Mouse (Mus musculus) right cerebral cortex, postnatal 25 days (tissue): ENCODE measurements around the gene Sik1.

Source experiments
- DNase-seq: peaks from one replicate; pipeline ENCODE4 v3.0.0; 2022

Gene Sik1

DNA sequence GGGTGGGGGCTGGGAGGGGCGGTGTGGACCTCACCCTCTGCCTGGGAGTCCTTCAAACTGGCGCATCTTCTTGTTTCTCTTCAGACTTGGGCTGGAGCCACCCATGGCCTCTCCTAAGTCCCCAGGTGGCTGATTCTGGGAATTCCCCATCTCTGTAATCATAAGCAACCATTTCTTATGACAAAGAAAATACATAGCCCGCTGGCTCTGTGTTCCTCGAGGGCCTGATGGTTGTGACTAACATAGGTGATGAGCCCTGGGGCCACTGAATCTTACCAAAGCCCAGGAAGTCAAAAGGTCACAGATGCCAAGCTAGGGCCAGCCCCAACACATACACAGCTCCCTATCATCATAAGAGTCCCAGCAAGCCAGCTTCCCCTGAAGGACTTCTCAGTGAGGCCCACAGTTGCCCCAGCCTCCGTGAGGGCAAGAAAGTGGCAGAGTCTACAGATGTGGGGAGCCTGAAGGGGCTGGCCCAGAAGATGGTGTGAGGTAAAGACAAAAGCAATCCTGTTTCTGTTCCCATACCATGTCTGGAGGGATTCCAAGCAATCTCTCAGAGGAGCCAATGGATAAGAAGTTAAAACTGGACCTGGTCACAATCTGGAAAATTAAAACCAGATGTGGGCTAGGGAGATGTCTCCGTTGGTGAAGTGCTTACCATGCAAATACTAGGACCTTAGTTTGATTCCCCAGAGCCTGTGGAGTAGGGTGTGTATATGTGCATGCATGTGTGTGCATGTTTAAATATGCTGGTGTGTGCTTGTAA lies 24.3 kb downstream of the Sik1 start:
- no peak for DNase-seq

DNA sequence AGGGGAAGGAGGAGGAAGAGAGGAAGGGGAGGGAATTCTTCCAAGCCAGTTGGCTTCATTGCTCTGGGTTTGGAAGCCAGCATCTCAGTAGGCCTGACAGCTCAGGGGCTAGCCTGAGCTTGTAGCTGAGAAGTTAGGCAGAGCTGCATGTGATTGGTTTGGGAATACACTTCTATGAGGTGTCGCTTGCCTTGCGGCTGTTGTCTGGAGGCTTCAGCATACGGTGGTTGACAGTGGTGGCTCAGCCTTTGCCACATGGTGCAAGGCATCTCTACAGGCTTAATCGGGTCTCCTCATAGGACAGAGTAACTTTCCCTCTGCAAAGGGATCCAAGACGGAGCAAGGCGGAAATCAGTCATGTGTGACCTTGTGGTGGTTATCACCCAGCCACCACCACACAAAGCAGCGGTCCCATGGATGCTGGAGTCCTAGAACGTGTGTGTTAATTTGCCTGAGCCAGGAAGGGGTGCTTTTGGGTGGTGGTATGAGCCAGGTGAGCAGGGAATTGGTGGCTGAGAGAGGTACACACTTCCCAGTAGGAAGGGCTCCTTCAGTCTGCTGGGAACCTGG lies 25.0 kb downstream of the Sik1 start:
- DNase-seq = no peak

DNA sequence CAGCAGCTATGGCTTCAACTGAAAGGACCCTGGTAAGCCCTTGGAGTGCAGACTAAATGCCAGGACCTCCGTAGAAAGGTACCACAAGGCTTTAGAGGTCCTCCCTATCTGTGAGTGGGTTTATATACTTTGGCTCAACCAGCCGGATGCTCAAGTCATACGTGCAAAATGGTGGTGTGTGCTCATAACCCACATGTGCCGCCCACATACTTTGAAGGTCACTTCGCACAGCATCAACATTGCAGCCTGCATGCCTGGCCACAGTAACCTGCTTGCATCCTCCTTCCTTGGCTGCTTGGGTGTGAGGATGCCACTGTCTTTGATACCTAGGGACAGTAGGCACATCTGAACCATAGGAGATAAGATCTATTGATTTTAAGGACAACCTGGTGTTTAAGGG lies 26.7 kb downstream of the Sik1 start:
- DNase-seq = no peak

DNA sequence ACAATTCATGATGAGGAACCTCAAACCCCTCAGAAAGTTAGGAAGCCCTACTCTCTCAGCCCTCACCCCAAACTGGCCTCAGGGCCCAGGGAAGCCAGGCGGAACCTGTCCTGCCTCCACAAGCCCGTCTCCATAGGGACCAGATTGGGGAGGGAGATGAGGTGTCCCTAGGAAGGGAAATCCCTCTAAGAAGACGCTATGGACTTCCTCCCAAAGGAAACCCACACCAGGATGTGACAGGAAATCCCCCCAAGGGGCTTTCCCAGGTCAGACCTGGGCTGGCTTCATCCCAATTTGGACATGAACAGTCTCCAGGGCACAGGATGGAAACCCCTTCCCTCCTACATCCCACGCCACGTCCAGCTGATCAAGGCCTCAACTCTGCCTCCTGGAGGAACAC lies 27.5 kb downstream of the Sik1 start:
- no peak for DNase-seq

DNA sequence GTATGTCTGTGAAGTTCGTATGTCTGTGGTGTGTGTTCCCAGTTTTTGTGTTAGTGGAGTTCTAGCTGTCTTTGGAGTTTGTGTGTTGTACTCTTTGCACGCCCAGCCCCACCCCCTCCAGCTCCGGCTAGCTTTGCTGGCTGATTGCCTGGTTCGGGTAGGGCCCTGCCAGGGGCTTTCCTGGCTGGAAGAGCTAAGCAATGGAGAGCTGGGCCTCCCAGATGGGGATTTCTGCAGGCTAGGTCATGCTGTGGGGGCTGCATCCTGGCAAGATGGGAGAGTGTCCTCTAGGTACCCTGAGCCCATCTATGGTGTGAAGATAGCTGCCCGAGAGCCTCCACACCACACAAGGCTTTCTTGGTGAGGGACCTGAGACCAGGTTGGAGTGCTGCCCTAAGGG lies 28.4 kb downstream of the Sik1 start:
- no peak for DNase-seq

DNA sequence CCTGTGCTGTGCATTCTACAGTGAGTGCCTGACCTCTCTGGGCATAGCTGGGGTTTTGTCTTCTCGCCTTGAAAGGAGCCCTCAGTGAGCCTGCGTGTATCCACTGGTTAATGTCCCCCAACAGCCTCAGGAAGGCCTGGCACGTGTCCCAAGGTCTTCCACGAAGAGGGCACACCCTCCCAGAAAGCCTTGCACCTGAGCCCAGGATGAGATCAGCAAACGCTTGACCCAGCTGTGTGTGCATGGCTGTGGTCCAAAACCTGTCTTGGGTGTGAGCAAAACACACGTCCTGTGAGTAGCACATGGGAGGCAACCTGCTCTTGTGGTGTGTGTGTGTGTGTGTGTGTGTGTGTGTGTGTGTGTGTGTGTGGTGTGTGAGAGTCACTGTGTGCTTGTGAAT lies 28.9 kb downstream of the Sik1 start:
- no peak for DNase-seq

DNA sequence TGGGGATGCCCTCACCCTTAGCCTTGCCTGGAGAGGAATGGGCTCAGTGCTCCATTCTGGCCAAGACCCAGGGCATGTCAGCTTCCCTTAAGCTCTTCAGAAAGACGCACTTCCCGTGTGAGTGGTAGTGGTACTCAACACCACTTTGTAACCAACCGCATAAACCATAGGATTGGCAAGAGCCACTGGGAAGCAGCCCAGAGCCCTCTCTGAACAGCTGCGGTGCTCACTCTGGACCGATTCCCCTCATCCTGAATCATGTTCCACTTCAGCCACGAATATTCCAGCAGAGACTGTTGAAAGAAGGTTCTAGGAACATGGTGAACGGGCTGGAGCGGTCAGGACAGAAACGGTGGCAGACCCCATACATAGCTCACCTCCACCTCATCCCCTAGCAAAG lies 29.9 kb downstream of the Sik1 start:
- DNase-seq = no peak

DNA sequence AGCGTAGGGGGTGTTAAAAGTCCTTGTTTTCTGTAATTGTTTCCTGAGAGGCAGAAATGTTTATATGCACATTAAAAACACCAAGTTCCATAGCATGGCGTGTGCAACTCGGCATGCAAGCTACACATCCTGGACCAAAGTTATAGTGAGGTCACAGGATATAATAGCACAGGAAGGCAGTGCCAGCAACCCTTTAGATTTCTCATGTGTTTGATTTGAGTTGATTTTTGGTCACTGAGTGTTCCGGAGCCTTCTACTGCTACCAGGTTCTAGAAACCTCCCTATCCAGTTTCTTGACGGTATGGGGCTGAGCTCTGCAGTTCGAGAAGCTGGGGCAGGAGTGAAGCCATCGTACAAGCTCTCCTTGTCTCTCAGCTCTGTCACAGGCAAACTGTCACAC lies 30.8 kb downstream of the Sik1 start:
- no peak for DNase-seq

DNA sequence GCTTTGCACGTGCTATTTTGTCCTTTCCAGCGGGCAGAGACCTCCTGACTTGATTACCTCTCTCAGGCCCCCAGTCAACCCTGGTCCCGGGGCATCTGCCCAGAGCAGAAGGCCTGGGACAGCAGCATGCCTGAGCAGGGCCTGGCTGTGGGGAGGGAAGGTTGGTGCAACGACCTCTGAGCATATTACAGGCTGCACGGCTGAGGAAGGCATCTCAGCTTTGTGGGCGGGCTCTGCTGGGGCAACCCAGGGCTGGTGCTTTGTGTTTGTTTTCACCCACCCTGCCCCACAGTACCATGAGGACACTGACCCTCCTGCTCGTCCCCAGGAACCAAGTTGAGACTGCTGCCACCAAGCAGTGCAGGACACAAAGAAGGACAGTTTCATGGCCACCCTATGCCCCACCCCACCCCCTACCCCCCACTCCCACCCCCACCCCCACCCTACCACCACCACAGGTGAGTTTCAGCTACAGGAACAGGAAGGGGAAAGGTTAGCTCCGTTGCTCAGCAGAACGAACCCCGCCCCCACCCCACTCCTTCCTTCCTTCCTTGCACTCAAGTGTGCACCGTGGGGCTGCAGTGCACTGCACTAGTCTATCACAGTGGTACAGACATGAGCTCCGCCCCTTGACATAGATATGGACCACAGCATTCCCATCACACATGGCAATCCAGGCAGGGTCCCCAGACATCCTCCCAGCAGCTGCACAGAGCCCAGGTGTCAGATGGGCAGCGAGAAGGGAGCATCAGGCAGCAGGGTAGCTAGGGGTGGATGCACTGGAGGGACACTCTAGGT lies 34.3 kb downstream of the Sik1 start:
- no peak for DNase-seq

DNA sequence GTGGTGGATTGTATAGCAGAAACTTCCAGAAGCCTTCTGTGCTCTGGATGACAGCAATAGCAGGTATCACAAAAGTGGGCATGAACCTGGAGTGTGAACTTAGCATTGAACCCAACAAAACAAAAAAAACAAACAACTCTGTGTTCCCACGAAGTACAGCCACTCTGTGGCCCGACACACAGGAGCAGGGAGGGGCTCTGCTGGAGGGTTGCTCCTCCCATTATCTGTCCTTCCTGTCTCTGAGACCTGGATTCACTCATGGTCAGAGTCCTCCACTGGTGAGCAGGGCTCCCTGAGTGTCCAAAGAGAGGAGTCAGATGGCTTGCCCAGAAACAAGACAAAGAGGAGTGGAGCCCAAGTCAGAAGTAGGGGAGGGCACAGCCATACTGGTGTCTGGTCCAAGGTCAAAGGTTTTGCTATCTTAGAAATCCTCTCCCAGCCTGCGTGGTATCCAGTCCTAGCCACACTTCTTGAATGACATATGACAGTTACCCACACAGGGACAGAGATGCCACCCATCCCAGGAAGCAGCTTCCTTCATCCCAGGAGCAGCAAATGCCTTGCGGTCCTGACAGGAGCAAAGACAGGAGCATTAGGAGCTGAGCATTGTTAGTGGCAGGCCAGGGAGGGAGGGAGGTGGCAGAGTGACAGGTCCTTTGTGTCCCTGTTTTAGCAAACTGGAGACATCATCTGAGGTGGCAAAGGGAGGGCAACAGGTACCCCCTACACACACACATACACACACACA lies 35.3 kb downstream of the Sik1 start:
- no peak for DNase-seq

DNA sequence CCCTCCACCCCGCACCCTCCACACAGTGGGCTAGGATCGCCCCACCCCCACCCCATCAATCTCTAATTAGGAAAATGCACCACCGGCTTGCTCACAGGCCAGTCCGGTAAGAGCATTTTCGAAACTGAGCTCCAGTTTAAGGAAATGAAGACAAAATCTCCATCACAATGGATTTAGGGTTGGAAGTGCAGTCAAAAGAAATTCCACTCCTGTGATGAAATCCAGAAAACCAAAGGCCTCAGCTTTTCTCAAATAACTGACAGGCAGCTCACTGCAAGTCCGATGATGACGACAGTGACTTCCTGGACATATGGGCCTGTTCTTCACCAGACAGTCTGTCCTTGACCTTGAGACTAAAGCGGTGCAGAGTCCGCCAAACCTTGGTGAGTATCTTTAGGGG lies 36.2 kb downstream of the Sik1 start:
- no peak for DNase-seq

DNA sequence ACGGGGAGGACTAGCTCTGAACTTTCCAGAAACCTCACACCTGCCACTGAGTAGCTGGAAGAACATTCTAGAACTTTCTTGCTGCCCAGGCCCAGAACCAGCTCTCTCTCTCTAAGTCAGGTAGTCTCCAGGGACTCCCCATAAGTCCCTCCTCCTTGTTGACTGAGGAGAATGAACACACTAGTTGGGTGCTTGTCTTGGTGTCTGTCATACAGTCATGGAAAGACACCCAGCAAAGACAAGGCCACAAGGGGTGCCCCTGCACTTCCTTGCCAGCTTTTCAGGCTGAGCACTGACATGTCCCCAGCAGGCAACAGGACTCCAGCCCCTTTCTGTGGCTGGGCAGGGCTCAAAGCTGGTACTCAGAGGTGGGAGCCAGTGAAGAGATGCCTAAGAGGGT lies 37.8 kb downstream of the Sik1 start:
- DNase-seq = no peak

DNA sequence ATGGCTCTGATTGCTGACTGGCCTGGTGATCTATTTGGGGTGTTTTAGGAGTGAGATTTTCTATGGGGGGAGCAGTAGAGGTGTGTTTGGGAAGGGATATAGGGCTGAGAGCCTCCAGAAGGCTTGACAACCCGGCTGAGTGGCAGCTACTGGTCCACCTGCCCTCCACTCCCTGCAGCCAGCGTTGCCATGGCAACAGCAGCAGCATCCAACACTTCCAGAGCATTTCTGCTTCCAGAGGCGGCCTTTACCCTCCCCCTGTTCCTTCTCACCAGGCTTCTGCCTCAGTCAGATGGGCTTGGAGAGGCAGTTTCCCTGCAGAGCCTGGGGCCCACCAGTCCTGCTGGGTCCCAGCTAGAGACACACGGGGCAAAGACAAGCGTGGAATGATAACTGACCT lies 38.4 kb downstream of the Sik1 start:
- no peak for DNase-seq

DNA sequence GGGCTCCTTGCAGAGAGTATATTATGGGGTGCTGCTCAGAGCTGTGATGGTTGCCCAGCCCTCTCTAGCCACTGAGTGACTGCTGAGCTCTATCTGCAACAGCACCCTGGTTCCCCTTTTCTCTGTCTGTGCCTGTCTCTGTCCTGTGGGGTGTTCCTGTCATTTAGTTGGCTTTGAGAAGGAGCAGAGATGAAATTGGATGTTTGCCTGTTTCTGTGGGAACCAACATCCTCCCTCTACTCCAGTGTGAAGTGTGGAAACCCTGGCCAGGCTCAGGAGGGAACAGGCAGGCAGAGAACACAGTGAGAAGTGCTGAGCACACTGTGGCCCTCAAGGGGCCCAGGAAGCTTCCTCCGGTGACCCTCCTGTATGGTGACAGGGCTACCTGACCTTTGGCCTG lies 40.8 kb downstream of the Sik1 start:
- DNase-seq = no peak

DNA sequence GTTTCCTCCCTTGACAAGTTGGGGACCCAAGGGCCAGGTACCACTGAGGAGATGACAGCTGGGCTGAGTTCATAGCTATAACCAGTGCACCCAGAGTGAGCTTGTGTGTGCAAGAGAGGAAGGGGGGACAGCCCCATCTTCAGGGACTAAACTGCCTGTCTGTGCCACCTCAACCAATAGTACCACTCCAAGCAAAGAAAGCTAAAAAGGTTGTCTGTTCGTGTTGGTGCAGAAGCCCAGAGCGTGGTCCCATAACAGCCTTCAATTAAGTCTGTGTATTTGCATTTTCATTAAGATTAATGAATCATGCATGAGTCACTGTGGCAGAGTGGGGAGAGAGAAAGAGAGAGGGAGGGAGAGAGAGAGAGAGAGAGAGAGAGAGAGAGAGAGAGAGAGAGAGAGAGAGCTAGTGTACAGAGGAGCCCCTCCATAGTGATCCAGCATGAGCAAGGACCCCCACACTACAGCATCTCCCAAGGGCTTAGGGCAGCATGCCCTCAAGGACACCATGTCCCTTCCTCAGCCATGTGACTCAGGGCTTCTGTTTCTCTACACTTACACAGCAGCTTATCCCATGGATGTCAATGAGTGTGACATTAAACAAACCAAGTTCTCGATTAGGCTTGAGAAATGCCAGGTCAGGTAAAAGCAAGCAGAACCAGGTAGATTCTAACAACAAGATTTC lies 41.5 kb downstream of the Sik1 start:
- no peak for DNase-seq

DNA sequence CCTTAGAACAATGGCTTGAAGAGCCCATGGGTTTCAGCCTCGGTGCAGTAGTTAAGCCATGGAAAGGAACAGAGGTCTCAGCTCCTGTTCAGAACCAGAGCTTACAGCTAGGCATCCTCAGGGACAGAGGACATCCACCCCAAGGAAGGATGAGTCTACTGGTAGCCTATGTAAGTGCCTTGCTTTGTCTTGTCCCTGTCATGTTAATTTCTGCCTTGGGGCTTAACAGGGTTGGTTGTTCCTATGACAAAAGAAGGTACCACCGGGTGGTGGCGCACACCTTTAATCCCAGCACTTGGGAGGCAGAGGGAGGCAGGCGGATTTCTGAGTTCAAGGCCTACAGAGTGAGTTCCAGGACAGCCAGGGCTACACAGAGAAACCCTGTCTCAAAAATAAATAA lies 44.3 kb downstream of the Sik1 start:
- DNase-seq = no peak

DNA sequence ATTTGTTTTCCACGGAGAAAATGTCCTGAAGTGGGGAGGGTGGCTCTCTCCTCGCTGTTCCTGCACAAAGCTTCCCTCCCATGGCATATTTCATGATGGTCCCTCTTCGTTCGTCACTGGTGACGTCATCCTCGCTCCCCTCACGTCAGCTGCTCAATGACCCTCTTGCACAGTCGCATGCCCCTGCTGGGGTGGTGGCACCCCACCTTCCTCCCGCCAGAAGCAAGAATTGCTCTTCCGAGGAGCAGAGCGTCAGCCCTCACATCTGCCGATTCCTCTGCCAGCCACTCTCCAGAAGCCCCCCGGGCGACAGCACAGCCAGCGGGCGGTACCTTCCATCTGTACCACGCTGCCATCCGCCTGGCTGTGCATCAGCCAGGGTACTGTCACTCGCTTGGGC lies 45.7 kb downstream of the Sik1 start:
- peak; percentile 32 for DNase-seq

DNA sequence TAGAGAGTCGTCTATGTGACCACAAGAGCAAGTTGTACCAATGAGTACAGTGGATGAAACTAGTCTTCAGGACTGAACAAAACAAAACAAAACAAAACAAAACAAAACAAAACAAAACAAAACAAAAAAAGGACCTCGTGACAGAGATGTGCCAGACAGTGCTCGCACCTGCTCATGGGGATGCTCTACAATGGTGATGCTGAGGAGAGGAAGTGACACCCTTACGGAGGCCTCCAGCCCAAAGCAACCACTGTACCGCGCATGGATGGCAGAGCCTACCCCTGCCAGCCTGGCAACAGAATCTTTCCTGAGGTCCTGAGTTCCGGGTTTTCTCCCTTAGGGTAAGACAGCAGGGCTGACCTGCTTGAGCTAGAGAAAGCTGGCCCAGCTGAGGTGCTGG lies 46.5 kb downstream of the Sik1 start:
- no peak for DNase-seq

DNA sequence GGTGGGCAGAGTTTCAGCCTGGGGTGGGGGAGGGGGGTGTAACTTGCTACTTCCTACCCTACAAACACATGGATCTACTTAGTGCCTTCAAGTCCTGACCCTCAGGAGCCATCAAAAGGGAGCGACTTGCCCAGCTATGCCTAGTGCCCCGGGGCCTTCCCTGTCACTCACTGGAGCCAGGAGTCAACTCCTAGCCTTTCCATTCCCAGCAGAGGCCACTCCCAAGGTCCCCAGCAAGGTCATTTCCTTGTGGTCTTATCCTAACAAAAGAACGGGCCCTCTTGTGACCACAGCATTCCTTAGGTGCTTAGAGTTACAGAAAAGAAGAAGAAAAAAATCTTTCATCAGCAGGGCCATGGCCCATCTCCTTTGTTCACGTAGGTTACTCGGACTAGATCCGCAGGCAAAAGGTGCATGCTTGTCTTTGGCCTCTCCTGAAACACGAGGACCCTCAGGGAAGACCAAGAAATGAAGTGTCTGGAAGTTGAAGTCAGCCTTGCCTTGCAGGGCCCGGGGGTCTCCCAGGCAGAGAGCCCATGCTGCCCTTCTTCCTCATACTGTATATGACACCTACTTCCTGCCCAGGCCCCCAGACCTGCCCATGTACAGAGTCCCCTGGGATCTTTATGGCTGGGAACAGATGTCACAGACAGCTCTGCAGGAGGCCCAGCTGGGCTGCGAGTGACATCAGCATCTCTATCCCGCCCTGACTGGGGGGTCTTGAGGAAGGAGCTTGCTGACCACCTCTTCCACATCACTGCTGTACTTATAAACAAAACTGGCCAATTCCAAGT lies 47.3 kb downstream of the Sik1 start:
- no peak for DNase-seq

DNA sequence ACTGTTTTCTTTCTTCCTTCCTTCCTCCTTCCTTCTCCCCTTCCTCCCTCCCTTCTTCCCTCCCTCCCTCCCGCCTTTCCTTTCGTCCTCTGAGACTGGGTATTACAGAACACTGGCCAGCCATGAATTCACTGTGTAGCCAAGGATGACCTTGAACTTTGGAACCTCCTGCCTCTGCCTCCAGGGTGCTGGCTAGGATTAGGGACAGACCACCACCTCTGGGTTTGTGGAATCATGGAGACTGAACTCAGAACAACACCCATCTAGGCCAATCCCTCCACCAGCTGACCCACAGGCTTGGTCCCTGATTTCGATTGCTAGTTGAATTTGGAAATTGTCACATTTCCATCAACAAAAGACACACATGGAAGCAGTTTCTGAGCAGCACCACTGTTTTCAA lies 49.1 kb downstream of the Sik1 start:
- no peak for DNase-seq

DNA sequence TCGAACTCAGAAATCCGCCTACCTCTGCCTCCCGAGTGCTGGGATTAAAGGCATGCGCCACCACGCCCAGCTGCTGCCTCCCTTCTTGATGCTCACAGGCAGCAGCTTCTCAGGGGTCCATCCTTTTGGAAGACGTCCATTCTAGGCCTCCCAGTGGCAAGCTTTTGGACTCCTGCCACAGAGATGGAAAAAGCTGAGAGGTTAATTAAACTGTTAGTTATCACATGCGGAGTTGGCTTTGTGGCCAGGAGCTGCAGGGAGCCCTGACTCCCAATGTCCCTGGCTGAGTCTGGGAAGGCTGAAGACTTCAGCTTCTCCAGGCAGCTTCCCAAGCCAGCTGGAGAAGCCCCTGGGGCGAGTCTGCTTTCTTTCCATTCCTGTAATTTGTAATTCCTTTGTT lies 49.6 kb downstream of the Sik1 start:
- no peak for DNase-seq

DNA sequence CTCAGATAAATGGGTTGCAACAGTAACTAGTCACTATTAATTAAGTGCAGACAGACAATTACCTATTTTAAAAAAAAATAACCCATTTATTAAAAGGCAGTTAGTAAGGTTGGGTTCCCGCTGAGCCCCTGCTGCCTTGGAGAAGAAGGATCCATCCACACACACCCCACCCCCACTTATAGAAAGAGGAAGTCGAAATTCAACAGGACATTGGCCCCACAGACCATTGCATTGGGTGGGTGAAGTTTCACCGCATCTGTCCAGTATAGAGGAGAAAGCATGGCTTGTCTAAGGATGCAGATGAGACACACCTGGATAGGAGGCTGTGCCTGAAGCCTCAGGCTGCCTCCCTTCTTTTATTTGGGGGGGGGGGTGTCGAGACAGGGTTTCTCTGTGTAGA lies 50.0 kb downstream of the Sik1 start:
- DNase-seq = no peak
